Mouse (Mus musculus) thymus, postnatal 25 days (tissue): ENCODE data around the gene Adgrl2.

ENCODE experiments used
- DNase-seq: peaks from one replicate; pipeline ENCODE4 v3.0.0; 2022

The Adgrl2 gene

DNA sequence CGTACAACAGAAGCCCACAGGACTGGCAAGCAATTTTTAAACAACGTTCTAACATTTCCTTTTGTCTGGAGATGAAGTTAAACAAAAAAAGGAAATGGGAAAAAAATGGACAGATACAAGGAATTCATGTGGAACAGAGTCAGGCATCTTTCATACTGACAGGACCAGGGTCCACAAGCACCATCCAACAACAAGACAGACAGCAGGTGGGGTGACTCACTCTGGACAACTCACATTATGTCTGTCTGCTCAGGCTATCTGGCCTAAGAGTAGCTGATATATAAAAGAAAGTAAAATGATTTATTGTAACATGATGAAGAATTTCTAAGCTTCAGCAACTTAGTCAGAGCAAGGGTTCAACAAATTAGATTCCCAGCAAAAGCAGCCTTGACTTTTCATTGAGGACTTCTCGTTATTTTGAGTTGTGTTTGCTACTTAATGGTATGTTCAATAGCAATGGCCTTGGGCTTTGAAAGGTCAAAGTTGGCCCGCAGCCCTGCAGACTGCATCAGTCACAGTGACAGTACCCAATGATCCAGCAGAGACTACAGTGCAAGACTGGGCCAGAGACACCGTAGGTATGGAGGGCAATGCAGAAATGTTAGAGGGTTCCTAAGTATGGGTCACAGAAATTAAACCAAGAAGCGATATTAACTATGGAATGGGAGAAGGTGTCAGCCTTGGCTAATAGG is 171.8 kb downstream of the Adgrl2 start:
- no peak for DNase-seq

GRCm38 (mm10) chr3:148817491-148817890 is 172.9 kb downstream of the Adgrl2 start:
- DNase-seq, result no peak

DNA sequence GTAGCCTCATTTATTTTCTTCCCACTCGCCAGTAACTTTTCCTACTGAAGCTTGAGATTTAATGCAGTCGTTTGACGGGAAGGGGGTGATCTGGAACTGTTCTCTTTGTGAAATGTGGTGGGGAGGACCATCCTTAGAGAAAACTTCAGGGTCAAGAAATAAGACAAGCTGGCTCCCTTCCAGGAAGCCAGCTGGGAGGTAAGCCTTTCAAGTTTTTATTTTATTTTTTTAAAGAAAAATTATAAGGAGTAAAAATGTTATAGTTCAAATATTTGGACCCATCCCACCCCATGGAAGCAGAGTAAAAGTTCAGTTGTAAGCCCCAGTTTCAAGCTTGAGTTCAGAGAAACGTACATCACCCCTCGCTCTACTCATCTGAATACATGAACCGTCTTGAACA is 177.2 kb downstream of the Adgrl2 start:
- DNase-seq, result no peak

DNA sequence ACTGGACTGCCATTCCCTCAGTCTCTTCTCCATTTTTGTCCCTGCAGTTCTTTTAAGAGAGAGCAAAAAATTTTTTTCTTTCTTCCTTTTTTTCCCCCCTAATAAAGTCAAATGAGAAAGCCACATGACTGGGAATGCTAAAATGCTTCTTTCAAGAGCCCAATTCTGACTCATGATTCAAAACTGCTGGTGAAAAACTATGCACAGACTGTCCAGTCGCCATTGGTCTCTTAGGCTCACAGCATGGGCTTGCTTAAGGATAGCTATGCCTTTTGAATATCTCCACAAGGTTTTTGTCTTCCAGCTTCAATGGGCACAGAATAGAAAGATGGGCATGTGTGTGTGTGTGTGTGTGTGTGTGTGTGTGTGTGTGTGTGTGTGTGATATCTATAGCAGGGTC is 178.3 kb downstream of the Adgrl2 start:
- no peak for DNase-seq

DNA sequence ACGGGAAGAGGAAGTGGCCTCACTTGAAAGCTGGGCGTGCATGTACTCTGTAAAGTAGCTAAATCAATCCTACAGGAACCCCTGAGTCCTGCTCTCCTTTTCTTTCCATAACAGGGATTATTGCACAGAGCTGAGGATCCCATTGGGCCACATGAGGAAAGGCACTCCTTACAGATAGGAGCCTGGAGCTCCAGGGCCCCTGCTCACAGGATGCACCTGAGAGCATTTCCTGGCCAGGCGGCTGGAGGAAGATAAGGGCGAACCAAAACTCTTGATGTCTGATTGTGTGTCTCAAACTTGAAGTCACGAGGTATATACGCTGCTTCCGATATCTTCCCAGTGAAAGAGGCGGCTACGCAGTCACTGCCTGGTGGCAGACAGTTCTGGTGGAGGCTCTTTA is 183.4 kb downstream of the Adgrl2 start:
- DNase-seq, result peak; percentile 43

DNA sequence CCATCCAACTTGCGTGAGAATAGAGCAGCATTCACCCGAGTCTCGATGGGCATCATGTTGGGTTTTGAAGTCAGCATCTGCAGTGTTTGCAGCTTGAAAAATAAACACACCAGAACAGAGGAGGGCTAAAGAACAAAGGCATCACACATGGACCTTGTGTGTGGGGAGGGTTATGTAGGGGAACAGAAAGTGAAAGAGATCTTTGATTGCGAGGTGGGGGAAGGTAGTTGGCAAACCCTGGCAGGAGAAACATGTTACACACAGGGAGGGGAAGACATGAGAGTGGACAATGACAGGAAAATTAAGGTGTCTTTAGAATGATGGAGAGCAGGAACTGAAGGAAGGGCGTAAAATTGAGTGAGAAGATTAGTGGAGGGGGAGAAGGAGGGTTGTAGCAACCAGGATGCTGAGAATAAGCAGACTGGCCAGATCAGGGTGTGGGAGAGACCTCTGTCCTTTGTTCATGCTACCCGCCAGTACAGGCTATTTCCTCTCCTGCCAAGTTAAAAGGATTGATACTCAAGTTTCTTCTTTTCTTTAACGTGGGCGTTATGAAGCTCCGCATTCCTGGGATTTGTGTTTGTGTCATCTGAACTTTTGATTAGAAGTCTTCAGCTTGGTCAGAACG is 197.0 kb downstream of the Adgrl2 start:
- no peak for DNase-seq

DNA sequence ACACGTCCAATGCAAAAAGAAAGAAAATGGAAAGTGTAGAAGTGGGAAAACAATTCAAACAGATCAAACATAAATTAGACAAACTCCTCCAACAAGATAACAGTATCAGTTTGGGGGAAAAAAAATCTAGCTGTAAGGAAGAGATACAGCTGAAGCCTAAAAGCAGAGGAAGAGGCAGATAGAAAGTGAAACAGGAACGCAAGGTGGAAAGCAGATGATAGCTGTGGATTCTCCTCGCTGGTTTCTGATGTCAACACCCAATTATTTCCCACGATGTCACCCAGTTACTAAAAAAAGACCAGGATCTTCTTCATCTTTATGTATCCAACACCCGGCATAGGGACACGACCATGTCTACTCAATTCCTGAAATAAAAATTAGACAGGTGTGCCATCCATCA is 220.0 kb downstream of the Adgrl2 start:
- no peak for DNase-seq
